Mouse (Mus musculus) kidney, postnatal 14 days (tissue): ENCODE data around the gene Rbm41.

Experiments
- DNase-seq: peaks from one replicate; pipeline ENCODE4 v3.0.0; 2022; ENCODE audit warnings: mixed read lengths

Gene Rbm41

GRCm38 (mm10) chrX:139997740-139998690 is at the start of gene Rbm41:
Gene Rbm41 (minus strand): TSS chrX:139998595.
- peak; percentile 53 for DNase-seq

GRCm38 (mm10) chrX:139998691-139999065 is 283 bp upstream of the Rbm41 start:
- no peak for DNase-seq

- no peak for DNase-seq
Observed at GRCm38 (mm10) chrX:139982115-139982514, 16.3 kb downstream of the Rbm41 start.

GRCm38 (mm10) chrX:139933507-139933906 is 64.9 kb downstream of the Rbm41 start:
- no peak for DNase-seq

GRCm38 (mm10) chrX:139932472-139932871 is 65.9 kb downstream of the Rbm41 start:
- DNase-seq, result no peak

- no peak for DNase-seq
Observed at GRCm38 (mm10) chrX:139920572-139920971, 77.8 kb downstream of the Rbm41 start.

- DNase-seq, result no peak
Observed at GRCm38 (mm10) chrX:139891387-139891786, 107.0 kb downstream of the Rbm41 start.

GRCm38 (mm10) chrX:139883221-139883620 is 115.2 kb downstream of the Rbm41 start:
- no peak for DNase-seq

- DNase-seq, result peak; percentile 17
Observed at GRCm38 (mm10) chrX:139877936-139878335, 120.5 kb downstream of the Rbm41 start.

- DNase-seq, result no peak
Observed at GRCm38 (mm10) chrX:139877105-139877504, 121.3 kb downstream of the Rbm41 start.

GRCm38 (mm10) chrX:139870938-139871791 is 127.2 kb downstream of the Rbm41 start, which contains the start of gene Morc4:
Gene Morc4 (minus strand): TSS chrX:139871677.
- peak; percentile 75 for DNase-seq

- peak; percentile 38 for DNase-seq
Observed at GRCm38 (mm10) chrX:139870300-139870711, 128.1 kb downstream of the Rbm41 start.

- DNase-seq, result no peak
Observed at GRCm38 (mm10) chrX:139859402-139859801, 139.0 kb downstream of the Rbm41 start.

GRCm38 (mm10) chrX:139854795-139855194 is 143.6 kb downstream of the Rbm41 start:
- DNase-seq, result no peak

- no peak for DNase-seq
Observed at GRCm38 (mm10) chrX:139841091-139841490, 157.3 kb downstream of the Rbm41 start.
